In genomic region chr13:97240965-97241786, GRCm38 (mm10) we compare ENCODE assay signal across 8 mouse cellular contexts. TPM values are rescaled to one million over a fixed set of nuclear protein-coding genes. Genes with fewer than 3 reads are reported as not detected.
DNase-seq lines count a peak whose midpoint lies in the region; ATAC-seq and TF ChIP-seq lines count a peak whose summit lies in the region.

Enc1 (plus strand) TSS chr13:97241105.

- under 1% methylated on average over 85 of the region's 89 CpGs for WGBS in heart, embryonic 12.5 days
- WGBS in kidney, embryonic 16.5 days, result under 1% methylated on average over 72 of the region's 89 CpGs
- WGBS in liver, embryonic 11.5 days, result under 1% methylated on average over 89 of the region's 89 CpGs
- 0% methylated on average over 71 of the region's 89 CpGs for WGBS in stomach, embryonic 14.5 days

- TF ChIP-seq POLR2A in brain, embryonic 14.5 days (IDR thresholded peaks at IDR 0.05; ENCODE audit: borderline replicate concordance, extremely low read depth, insufficient read depth, insufficient read length, poor library complexity, severe bottlenecking), result peak; percentile 91
- peak; percentile 96 for TF ChIP-seq POLR2A in myocyte (IDR thresholded peaks at IDR 0.05; ENCODE audit: insufficient read length, low read depth)

- H3K4me1 ChIP-seq in heart, embryonic 12.5 days (replicated peaks), result peaks cover 52% of the 10 kb centered on the region
- peaks cover 60% of the 10 kb centered on the region for H3K4me1 ChIP-seq in kidney, embryonic 16.5 days (ENCODE audit: insufficient read depth, low read length)
- peaks cover 26% of the 10 kb centered on the region for H3K4me1 ChIP-seq in liver, embryonic 11.5 days (replicated peaks; ENCODE audit: control insufficient read depth, insufficient read depth, low read length)
- peaks cover 28% of the 10 kb centered on the region for H3K4me1 ChIP-seq in stomach, embryonic 14.5 days (ENCODE audit: control insufficient read depth, insufficient read depth, low read length)

- no peaks in the 10 kb centered on the region for H3K27me3 ChIP-seq in heart, embryonic 12.5 days (replicated peaks)
- H3K27me3 ChIP-seq in kidney, embryonic 16.5 days (ENCODE audit: insufficient read depth, low read length), result no peaks in the 10 kb centered on the region
- 0 out of 2 replicates have a peak, but pooled peaks cover 5% of the 10 kb centered on the region for H3K27me3 ChIP-seq in liver, embryonic 11.5 days (replicated peaks; ENCODE audit: control insufficient read depth, insufficient read depth, low read length)
- H3K27me3 ChIP-seq in myocyte (ENCODE audit: control insufficient read depth, insufficient read depth, insufficient read length), result no peaks in the 10 kb centered on the region
- H3K27me3 ChIP-seq in stomach, embryonic 14.5 days (ENCODE audit: control insufficient read depth, insufficient read depth, low read length), result no peaks in the 10 kb centered on the region

- H3K9ac ChIP-seq in heart, embryonic 12.5 days, result peak within 1 kb of the TSS; percentile 95
- peak within 1 kb of the TSS; percentile 94 for H3K9ac ChIP-seq in kidney, embryonic 16.5 days (replicated peaks; ENCODE audit: low read length)
- peak within 1 kb of the TSS; percentile 85 for H3K9ac ChIP-seq in liver, embryonic 11.5 days (ENCODE audit: low read depth, low read length)
- H3K9ac ChIP-seq in stomach, embryonic 14.5 days (replicated peaks; ENCODE audit: low read depth, low read length), result peak within 1 kb of the TSS; percentile 94

- H3K36me3 ChIP-seq in heart, embryonic 12.5 days, result peaks cover 13% of the 10 kb centered on the region
- H3K36me3 ChIP-seq in kidney, embryonic 16.5 days (ENCODE audit: insufficient read depth, low read length), result peaks cover 15% of the 10 kb centered on the region
- peaks cover 10% of the 10 kb centered on the region; the same call in 1 of the 2 replicates for H3K36me3 ChIP-seq in liver, embryonic 11.5 days (ENCODE audit: control insufficient read depth, insufficient read depth, low read length)
- peaks cover 13% of the 10 kb centered on the region for H3K36me3 ChIP-seq in myocyte (ENCODE audit: control insufficient read depth, insufficient read depth)
- H3K36me3 ChIP-seq in stomach, embryonic 14.5 days (ENCODE audit: control insufficient read depth, insufficient read depth, low read length), result peaks cover 13% of the 10 kb centered on the region

- peaks cover 48% of the 10 kb centered on the region for H3K79me2 ChIP-seq in myocyte (ENCODE audit: control insufficient read depth, insufficient read depth)

- H3K9me3 ChIP-seq in heart, embryonic 12.5 days (replicated peaks), result no peaks in the 10 kb centered on the region
- H3K9me3 ChIP-seq in kidney, embryonic 16.5 days (ENCODE audit: low read length), result no peaks in the 10 kb centered on the region
- H3K9me3 ChIP-seq in liver, embryonic 11.5 days (ENCODE audit: control insufficient read depth, low read length), result no peaks in the 10 kb centered on the region
- no peaks in the 10 kb centered on the region for H3K9me3 ChIP-seq in stomach, embryonic 14.5 days (ENCODE audit: control insufficient read depth, low read depth, low read length)

- TF ChIP-seq CTCF in brain, embryonic 14.5 days (IDR thresholded peaks at IDR 0.05; ENCODE audit: borderline replicate concordance, extremely low read depth, insufficient read depth, insufficient read length), result peak; percentile 68

- peak within 1 kb of the TSS; percentile 59 for H3K4me3 ChIP-seq in heart, embryonic 12.5 days
- peak within 1 kb of the TSS; percentile 93 for H3K4me3 ChIP-seq in kidney, embryonic 16.5 days (ENCODE audit: low read length)
- peak within 1 kb of the TSS; percentile 75 for H3K4me3 ChIP-seq in liver, embryonic 11.5 days (ENCODE audit: low read depth, low read length)
- H3K4me3 ChIP-seq in myocyte, result peak within 1 kb of the TSS; percentile 99
- H3K4me3 ChIP-seq in stomach, embryonic 14.5 days (ENCODE audit: low read depth, low read length), result peak within 1 kb of the TSS; percentile 92

- peak; percentile 96 for DNase-seq in CD4-positive helper T cell, adult 2 months (ENCODE audit: low read depth, low spot score)
- DNase-seq in brain, embryonic 14.5 days (ENCODE audit: low read depth), result peak; percentile 98
- DNase-seq in fat pad, adult 2 months (ENCODE audit: extremely low read depth, low read depth, low spot score), result peak; percentile 28
- DNase-seq in liver, embryonic 11.5 days (ENCODE audit: low spot score), result no peak

- peak within 1 kb of the TSS; percentile 74 for H3ac ChIP-seq in myocyte (ENCODE audit: control insufficient read depth, insufficient read length)

- peak within 1 kb of the TSS; percentile 94 for H3K27ac ChIP-seq in heart, embryonic 12.5 days (ENCODE audit: poor library complexity, severe bottlenecking)
- peak within 1 kb of the TSS; percentile 96 for H3K27ac ChIP-seq in kidney, embryonic 16.5 days (ENCODE audit: low read length)
- peak within 1 kb of the TSS; percentile 90 for H3K27ac ChIP-seq in liver, embryonic 11.5 days (ENCODE audit: low read depth, low read length)
- H3K27ac ChIP-seq in stomach, embryonic 14.5 days (ENCODE audit: low read length), result peak within 1 kb of the TSS; percentile 98

- H3K4me2 ChIP-seq in heart, embryonic 12.5 days, result peak within 1 kb of the TSS; percentile 95
- peak within 1 kb of the TSS; percentile 77 for H3K4me2 ChIP-seq in kidney, embryonic 16.5 days (replicated peaks; ENCODE audit: low read depth, low read length)
- H3K4me2 ChIP-seq in liver, embryonic 11.5 days, result peak within 1 kb of the TSS; percentile 97
- H3K4me2 ChIP-seq in myocyte (ENCODE audit: low read depth), result peak within 1 kb of the TSS; percentile 99
- peak within 1 kb of the TSS; percentile 96 for H3K4me2 ChIP-seq in stomach, embryonic 14.5 days (replicated peaks; ENCODE audit: low read depth, low read length)

- peak; percentile 90 for ATAC-seq in heart, embryonic 12.5 days (ENCODE audit: insufficient number of reproducible peaks, low FRiP score)
- peak; percentile 94 for ATAC-seq in kidney, embryonic 16.5 days (ENCODE audit: low FRiP score, low TSS enrichment)
- peak; percentile 86 for ATAC-seq in liver, embryonic 11.5 days (replicated peaks; ENCODE audit: low FRiP score)
- peak; percentile 87 for ATAC-seq in stomach, embryonic 14.5 days (ENCODE audit: insufficient number of reproducible peaks, insufficient read depth, low FRiP score, low read depth)

TF ChIP-seq in myocyte, 11 proteins besides CTCF, POLR2A, EP300 and RAD21:
- TF ChIP-seq USF1 (IDR thresholded peaks at IDR 0.05; ENCODE audit: low read depth), result no peak
- TF ChIP-seq TCF3 (IDR thresholded peaks at IDR 0.05; ENCODE audit: insufficient read length, low read depth), result peak; percentile 33
- TF ChIP-seq POLR2AphosphoS2 (IDR thresholded peaks at IDR 0.05; ENCODE audit: insufficient read length, low read depth), result peak; percentile 91
- TF ChIP-seq MYOG (IDR thresholded peaks at IDR 0.05; ENCODE audit: control insufficient read depth in 1 of 3, insufficient read depth in 1 of 3, insufficient read length in 2 of 3, low read depth in 2 of 3), result peak in 2 of 3 experiments; percentile 19 to 29
- no peak for TF ChIP-seq CEBPB (IDR thresholded peaks at IDR 0.05; ENCODE audit: insufficient read depth, poor library complexity, severe bottlenecking)
- peak in 1 of 3 experiments; percentile 33 for TF ChIP-seq MYOD1 (IDR thresholded peaks at IDR 0.05; ENCODE audit: control insufficient read depth in 1 of 3, insufficient read length in 2 of 3, low read depth in 2 of 3)
TF ChIP-seq in myocyte: peak in this region for 4.

RNA-seq across cellular contexts. Expression of gene Enc1, which starts in this region (rescaled TPM):
- 249 and 303 TPM in 2 replicates for polyA plus RNA-seq in brain, embryonic 14.5 days (2012; rRNA removed)
- polyA plus RNA-seq in heart, embryonic 12.5 days (2016; fragmentation: Nextera tagmentation; extraction: Ambion mirVana), result 4.5 and 5.7 TPM in 2 replicates
- 13.7 and 14.3 TPM in 2 replicates for polyA plus RNA-seq in kidney, embryonic 16.5 days (2015; fragmentation: Nextera tagmentation; extraction: Ambion mirVana)
- polyA plus RNA-seq in liver, embryonic 11.5 days (2014; fragmentation: Nextera tagmentation; extraction: Ambion mirVana), result 1.9 and 2.2 TPM in 2 replicates
- 21.1 TPM for polyA plus RNA-seq in myocyte (2012; fragmentation: generic; extraction: Trizol)
- 7.9 and 9.2 TPM in 2 replicates for polyA plus RNA-seq in stomach, embryonic 14.5 days (2014; fragmentation: Nextera tagmentation; extraction: Ambion mirVana)

Comparison
In these comparisons a context has a peak if more than half of its experiments do, and no peak if none do; other contexts are left out.
1. RNA of gene Enc1 (polyA plus RNA-seq): 249 to 303 TPM in brain, embryonic 14.5 days; 21.1 TPM in myocyte (single experiment), 13.7 to 14.3 TPM in kidney, embryonic 16.5 days, 7.9 to 9.2 TPM in stomach, embryonic 14.5 days, 4.5 to 5.7 TPM in heart, embryonic 12.5 days and 1.9 to 2.2 TPM in liver, embryonic 11.5 days; every median in the first group is over 10 times any median in the second.
2. Peak in every context shown above with its lines, with median percentiles within 50 percentile points of each other: ATAC-seq, H3K27ac ChIP-seq, H3K4me2 ChIP-seq, H3K4me3 ChIP-seq and H3K9ac ChIP-seq.